Mouse (Mus musculus) embryo, embryonic 9.5 days (tissue): ENCODE measurements around the gene Rwdd1.
A peak's percentile ranks its signal among the peaks of the same experiment; 100 is the strongest.
"Not testable (repeated sequence)": the region's sequence is repeated elsewhere in the genome, so short reads cannot be mapped to it uniquely, and the experiment has no call there.

Source experiments
- DNase-seq: peaks from one replicate; pipeline ENCODE4 v3.0.0-alpha.2; 2017; ENCODE audit errors: extremely low spot score

Rwdd1 gene

DNA sequence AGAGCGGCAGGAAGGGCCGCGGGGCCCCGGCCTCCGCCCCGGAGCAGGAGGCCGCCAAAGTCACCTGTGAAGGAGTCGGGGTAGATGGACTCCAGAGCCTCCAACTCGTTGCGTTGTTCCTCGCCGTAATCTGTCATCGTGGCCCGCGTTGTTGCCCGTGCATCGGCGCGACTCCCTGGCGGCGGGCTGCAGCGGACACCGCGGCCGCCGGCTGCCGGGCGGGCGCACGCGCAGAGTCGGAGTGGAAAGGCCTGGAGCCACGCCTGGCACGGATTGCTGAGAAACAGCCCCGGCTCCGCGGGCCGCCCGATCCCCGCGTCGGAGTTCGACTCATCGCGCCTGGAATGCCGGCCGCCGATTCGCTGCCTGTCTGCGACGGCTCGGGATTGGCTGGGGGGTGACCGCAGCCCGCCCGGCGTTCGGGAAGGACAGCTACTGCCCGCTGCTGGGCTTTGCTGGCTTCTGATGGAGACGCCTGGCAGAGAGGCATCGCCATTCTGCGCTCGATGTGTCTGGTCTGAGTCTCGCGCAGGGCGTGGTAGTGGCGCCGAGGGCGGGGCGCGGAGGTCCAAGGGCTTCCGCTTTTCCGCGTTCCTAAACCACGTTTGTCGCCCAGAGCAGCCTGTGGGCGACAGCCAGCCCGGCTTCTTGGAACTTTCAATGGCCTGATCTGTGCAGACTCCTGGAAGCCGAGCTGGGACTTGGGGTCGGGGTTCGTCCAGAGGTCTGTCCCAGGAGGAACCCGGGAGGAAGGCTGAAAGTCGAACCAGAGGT, at the start of gene Rwdd1:
Rwdd1 (minus strand) TSS at position 323 of the 774 bp plus-strand sequence.
- peak; percentile 97 for DNase-seq

DNA sequence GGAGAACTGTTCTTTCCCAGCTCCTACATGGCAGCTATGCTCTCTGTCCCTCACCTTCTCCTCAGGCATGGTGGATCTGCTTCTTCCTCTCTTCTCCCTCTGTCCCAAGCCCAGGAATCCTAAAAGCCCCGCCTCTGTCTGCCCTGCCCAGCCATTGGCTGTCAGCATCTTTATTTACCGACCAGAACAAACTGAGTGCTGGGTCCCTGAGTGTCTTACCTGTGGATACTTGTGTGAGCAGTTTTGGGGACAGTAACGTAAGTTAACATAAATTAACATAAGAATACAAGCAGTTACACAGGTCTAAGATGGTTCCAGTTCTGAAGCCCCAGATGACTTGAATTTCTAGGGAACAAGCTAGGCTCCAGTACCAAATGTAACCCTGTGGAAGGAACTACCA, 47.2 kb upstream of the Rwdd1 start:
- DNase-seq: no peak

DNA sequence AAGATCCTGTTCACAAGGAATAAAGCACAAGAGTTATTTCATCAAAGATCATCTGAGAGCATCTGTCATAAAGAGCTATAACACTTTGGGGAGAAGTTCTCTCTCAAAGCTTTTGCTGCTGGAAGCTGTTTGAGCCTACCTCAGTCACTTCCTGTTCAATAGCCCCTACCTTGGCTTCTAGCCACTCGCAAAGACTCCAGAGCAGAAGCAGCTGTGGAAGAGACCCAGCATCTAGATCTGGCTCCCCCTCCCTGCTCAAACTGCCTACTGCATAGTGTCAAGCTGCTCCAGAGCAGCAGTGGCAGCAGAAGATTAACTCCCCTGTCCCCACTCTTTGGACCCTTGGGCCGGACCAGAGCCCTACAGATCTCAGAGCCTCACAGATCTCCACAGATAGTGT, 34.6 kb upstream of the Rwdd1 start:
- no peak for DNase-seq

DNA sequence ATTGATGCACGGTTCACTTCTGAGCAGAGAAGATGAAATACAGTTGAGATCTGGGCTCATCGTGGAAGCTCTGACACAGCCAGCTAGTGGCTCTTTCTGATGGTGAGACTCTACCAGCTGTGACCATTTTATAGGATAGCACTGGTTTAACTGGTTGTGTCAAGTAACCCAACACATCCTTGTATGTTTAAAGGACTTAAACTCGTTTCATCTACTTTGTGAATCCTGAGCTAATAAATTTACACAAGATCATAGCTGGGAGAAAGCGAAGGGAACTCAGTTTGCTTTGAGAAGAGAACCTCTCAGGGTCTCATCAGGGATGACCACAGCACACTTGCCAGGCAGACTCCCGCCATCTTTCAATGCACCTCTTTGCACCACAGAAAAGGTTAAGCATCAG, 24.8 kb upstream of the Rwdd1 start, which contains the start of gene Calhm4:
Calhm4 (minus strand) TSS at position 101 of the 400 bp plus-strand sequence.
- no peak for DNase-seq

DNA sequence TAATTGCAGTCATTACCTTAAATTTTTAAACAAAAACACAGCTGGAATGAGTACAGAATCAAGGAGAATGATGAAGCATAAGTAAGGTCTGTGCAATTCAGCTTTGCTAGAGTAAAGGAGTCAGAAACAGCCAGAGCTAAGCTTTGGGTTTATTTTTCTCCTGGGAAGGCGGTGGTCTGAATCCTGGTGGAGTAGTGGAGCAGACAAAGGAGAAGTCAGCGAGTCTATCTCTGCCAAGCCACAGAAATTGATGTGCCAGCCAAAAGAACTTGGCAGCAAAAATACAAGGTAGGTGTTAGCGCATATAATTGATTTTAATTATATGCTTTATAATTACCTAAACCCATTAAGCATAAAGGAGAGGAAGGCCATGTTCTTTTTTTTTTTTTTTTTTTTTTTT, 18.0 kb upstream of the Rwdd1 start, which contains the start of gene Trappc3l:
Trappc3l (plus strand) TSS at position 197 of the 400 bp plus-strand sequence.
- no peak for DNase-seq

DNA sequence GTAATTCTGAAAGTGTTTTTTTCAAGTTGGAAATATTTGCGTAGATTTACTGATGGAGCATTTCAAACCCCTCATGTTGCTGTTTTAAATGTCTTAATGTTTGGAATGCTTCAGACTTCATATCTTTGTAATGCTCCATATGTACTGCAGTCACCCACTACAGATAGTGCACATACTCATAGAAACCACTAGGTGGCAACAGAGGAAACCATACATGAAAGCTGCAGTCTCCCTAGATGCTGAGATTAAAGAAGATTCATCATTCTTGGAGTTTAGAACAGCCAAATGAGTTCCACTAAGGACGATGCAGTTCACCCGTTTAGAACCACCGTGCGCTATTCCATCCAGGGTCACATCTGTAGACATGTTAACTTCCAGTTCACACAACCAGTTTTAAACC, 17.2 kb upstream of the Rwdd1 start:
- DNase-seq: peak; percentile 38

DNA sequence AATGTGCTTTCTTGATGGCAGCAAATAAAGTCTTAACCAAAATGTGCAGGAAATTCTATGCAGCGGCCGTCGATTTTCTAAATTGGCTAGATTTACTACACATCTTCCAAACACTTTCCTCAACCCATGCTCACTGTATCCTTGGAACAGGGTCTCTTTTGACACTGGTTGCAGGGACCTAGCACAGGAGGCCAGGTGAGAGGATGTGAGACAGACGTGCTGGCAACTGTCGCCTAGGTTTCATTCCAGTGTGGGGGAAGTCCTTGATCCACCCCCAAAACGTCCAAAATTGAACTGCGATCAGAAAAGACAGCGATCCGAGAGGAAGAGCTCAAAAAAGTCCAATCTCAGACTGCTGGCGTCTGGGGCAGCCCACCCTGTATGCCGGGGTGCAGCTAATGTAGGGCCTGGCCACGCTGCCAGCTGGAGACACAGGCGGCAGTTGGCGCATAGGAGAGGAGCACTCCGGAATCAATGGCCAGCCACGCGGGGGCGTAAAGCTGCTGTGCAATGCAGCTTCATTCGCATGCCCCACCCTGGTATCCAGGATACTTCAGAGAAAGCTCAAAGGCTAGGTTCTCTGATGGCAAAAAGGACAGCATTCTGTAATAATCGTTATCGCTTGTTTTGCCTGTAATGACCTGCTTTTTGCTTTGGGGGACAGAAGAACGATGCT, 14.3 kb upstream of the Rwdd1 start:
- DNase-seq: peak; percentile 81

DNA sequence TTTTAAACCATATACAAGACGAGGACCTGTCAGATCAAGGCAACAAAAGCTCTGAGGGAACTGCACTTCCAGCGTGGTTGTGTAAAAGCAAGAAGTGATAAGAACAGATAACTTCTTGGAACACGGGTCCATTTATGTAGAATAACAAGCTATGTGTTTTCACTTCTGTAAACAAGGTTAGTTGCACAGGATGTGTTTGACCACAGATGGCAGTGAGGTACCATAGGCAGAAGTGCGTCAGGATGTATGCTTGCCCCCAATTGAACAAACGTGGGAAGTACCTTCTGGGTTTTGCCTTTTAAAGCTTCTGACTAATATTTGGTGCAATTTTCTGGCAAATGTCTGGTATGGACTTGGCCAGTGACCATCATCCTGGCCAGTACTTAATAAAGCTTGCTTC, 10.9 kb upstream of the Rwdd1 start:
- no peak for DNase-seq

DNA sequence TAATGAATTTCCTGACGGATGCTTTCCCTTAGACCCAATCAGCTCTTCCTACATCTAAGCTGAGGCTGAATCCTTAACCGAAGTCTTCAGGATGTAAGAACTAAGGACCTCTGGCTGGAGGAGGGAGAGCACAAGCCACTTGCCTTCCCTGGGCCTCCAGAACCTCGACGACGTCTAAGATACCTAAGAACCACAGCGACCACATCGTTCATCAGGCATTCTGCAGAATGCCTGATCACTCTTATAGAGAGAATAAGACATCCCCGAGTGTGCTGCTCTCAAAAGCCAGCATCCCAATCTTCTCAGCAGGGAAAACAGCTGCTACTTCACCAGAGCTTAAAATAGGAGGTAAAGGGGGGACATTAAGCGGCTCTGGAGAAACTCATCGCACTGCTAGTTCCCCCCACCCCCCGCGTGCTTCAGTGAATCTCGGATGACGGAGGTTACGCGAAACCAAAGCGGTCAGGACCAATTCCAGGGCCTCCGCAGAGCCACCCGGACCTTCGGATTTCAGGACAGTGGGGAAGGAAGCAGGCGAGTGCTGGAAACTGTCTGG, 600 bp downstream of the Rwdd1 start:
- no peak for DNase-seq

DNA sequence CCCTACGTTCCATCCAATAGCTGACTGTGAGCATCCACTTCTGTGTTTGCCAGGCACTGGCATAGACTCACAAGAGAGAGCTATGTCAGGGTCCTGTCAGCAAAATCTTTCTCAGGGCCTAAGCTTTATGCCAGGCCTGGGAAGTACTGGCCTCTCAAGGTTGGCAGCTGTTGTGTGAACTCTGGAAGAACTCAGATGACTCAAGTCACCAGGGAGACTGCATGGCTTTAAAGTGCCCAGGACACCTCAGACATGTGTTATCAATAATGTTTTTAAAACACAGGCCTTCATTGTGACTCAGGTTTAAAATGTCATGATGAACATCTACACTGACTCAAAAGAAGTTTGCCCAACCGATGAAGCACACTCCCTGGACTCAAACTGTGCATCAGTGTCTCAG, 6.2 kb downstream of the Rwdd1 start:
- no peak for DNase-seq

DNA sequence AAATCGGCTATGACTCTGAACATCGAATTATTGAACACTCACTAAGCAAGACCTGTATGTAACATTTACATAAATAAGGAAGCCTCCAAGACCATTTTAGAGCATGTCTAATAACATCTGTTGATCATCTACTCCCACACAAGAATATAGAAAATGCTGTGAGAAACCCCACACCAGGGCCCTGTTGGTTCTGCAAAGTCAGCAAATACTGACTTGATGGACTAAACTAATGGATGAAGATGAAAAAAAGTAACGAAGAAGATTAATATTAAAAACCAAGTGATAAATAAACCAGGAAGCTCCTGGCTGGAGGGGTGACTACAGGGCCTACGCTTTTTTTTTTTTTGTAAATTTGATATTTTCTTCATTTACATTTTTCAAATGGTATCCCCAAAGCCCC, 6.8 kb downstream of the Rwdd1 start:
- no peak for DNase-seq

DNA sequence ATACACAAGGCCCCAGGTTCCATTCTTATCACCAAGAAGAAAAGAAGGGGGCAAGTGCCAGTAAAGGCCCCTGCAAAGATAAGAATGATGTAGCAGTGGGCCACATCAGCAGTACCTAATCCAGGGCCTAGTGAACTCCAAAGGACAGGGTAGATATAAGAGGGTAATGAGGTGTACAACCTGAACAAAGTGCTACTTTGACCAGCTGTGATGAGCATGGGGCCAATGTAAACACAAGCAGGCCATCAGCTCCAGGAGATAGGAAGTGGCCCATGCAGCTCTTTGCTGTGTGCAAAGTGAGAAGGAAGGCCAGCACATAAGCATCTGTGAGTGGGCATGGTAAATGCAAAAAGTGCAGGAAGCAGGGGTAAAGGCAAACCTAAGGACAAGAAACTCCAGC, 21.0 kb downstream of the Rwdd1 start:
- DNase-seq: no peak

DNA sequence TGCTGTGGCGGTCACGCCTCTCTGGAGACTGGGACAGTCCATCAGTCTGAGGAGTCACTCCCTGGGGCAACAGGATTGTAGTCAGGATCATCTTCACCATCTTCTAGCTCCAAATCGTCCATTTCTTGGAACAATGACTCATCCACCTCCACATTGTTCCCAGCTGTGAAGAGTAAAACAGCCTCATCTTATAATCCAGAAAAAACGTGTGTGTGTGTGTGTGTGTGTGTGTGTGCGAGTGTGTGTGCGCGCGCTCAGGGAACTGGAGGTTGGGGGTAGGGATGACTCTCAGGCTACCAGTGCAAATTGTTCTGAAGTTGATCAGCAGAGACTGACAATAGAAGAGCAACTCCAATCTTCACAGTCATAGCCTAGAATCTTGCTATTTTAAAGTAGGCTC, 22.7 kb downstream of the Rwdd1 start:
- DNase-seq: not testable (repeated sequence)

DNA sequence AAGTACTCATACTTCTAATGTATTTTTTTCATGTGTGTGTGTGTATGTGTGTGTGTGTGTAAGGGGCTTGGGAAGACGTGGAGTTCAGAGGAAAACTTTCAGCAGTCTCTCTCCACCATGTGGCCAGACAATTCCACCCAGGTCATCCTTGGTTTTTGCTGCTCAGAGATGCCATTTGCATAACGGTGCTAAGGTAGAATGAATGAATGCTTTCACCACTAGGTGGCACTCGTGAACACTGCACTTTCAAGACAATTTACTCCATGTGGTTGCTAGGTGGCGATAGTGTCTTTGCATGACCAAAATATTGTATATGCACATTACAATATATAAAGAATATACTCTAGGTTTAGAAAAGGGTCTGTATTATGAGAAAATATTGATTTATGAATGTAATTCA, 32.7 kb downstream of the Rwdd1 start:
- DNase-seq: peak; percentile 62

DNA sequence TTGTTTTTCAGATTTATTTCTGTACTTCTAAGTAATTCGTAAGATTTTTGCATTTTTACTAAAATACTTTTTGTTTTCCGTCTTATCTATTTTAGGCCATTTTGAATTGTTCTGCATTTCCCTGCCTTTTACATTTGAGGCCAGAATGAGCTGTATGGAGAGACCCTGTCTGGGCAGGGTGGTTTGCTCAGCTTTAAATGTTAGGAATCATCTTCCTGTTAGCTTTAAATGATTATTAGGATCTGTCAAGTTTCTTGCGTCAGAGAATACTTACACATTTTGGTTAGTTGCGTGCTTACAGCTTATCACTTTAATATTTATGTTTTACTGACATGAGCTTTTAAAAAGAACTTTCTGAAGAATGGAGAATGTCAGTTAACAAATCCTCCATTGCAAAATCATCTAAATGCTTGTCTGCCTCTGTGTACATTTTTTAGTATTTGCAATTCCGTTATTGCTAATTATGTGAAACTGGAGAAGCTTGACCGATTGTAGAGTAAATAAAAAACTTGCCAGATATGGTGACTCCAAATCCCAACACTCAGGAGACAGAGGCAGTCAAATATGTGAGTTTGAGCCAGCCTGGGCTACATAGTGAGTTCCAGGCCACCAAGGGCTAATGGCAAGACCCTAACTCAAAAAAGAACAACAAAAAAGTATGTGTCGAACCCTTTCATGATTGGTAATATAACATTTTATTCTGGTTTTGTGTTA, 44.5 kb downstream of the Rwdd1 start:
- no peak for DNase-seq

DNA sequence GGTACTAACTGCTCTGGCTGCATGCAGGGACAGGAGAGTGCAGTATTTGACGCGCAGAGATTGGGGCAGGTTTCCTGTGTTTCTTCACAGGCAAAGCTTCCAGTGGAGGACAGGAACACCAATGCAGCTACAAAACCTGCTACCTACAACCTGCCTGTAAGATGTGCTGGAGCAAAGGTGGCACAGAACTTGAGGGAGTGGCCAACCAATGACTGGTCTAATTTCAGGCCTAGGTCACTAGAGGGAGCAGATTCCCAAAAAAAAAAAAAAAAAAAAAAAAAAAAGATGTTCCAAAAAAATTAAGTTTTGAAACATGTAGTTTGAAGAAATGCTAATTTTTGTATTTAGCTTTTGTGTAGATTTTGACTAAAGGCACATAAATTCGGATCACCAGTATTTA, 66.9 kb downstream of the Rwdd1 start:
- DNase-seq: no peak

DNA sequence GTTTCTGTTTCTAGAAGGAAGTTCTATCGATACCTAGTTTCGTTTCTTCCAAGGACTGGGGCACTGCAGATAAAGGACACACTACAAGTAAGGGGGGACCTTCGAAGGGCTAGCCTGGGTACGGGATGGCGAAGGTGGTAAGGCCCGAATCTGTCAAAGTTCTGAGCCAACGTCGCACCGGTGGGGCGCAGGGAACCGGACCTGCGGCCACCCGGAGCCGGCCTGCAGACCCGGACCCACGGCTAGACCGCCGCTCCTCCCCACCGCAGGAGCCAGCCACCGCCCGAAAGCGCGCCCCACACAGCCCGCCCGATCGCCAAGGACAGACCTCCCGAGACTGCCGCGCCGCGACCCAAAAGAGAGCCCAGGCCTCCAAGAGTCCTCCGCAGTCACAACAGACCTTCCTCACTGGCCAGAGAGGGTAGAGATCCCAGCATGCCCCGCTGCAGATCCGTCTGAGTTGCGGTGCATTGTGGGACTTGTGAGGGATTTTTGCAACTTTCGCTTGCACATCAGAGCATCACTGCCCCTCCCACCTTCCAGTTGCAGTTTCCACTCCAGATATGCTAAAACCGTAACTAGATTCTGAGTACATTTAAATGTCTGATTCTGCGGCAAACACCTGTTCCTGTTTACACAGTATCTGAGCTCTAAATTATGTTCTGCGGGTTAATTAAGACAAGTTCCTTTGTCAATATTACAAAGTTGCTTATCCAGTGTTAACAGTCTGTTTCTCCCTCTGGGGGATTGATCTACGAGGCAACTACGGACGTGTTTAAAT, 68.4 kb downstream of the Rwdd1 start, which contains the start of gene Zup1:
Zup1 (minus strand) TSS at position 467 of the 781 bp plus-strand sequence.
- DNase-seq: peak; percentile 85
